Comparison of ENCODE assay signal across 10 mouse cellular contexts in the genomic region with DNA sequence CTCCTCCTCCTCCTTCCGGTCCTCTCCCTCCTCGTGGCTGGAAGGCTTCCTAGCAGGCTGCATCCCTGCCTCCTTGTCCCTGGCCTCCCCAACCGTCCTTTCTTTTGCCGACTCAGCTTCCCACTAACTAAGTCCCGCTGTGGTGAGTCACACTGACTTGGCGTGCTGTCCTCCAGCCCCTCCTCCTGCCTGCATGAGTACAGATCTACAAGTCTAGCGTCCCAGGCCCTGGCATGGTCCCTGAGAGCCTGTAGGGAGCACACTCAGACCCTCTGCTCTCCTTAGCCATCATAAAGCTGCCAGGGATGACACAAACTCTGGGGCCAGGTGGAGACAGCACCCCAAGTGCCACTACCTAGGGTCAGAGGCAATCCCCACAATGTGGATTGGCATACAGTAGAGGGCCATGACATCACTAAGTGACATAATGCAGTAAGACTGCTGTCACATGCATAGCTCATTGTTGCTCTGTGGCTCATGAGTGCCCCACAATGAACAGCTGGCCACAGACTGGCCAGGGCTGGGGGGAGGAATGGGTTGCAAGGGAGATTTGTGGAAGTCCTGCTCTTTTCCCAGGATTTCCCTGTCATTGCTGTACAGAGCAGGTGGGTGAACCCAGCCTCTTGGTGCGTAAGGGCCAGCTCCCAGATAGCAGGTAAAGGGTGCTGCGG. TPM values are rescaled to one million over a fixed set of nuclear protein-coding genes. Genes with fewer than 3 reads are reported as not detected.
A peak's percentile ranks its signal among the peaks of the same experiment; 100 is the strongest.
DNase-seq lines count a peak whose midpoint lies in the region; ATAC-seq lines count a peak whose summit lies in the region.
"Had no signal": no experiment of that assay in that cellular context is flagged by ENCODE, and none has a peak within 500 bp of the region (broad histone marks: within the 10 kb centered on the region; RNA-seq: fewer than 3 reads in every experiment).

No protein-coding gene starts in this region.

- no peak for DNase-seq in frontal cortex, postnatal 25 days (ENCODE audit: low spot score in 2 of 2)
- peak; percentile 34 to 50 for DNase-seq in urinary bladder, adult 18-20 months (ENCODE audit: low spot score in 2 of 2)
- DNase-seq in urinary bladder, adult 2 months (ENCODE audit: low spot score): no peak
- DNase-seq in heart, postnatal 25 days (ENCODE audit: low spot score): peak; percentile 41
- peak; percentile 31 for DNase-seq in ovary, postnatal 36 days (ENCODE audit: low spot score)
- DNase-seq in thymus, postnatal 0 days (ENCODE audit: low spot score): no peak
- DNase-seq in liver: no peak

- intact Hi-C loops in heart, postnatal 25 days (cut with DNase I): no loop called here

- ATAC-seq in frontal cortex, adult (ENCODE audit: low TSS enrichment): peak; percentile 95

RNA-seq across cellular contexts. Expression of gene Orm1, which starts 28.1 kb away (rescaled TPM):
- 7.2 and 12.5 TPM in 2 replicates for polyA plus RNA-seq in urinary bladder, adult 2 months (2012; rRNA removed)
- 1 to 10 TPM in 1 of 2 experiments, under 1 TPM in 1; 0.44 to 1.1 TPM for total RNA-seq in heart, postnatal 25 days (2021)
- polyA plus RNA-seq in thymus, postnatal 0 days (2015; fragmentation: Nextera tagmentation; extraction: Ambion mirVana): 1.9 and 2.7 TPM in 2 replicates
- polyA plus RNA-seq: limb, embryonic 13.5 days; small intestine, adult 2 months had no signal

RNA-seq across cellular contexts. Expression of gene Orm3, which starts 39.8 kb away (rescaled TPM):
- 0.32 and 0.39 TPM in 2 replicates for polyA plus RNA-seq in urinary bladder, adult 2 months (2012; rRNA removed)
- 1 to 10 TPM; 1.3 to 1.5 TPM for total RNA-seq in heart, postnatal 25 days (2021)
- not detected in 2 replicates for polyA plus RNA-seq in thymus, postnatal 0 days (2015; fragmentation: Nextera tagmentation; extraction: Ambion mirVana)
- polyA plus RNA-seq: limb, embryonic 13.5 days; small intestine, adult 2 months had no signal

RNA-seq across cellular contexts. Expression of gene Orm2, which starts 46.0 kb away (rescaled TPM):
- 0.16 and 0.36 TPM in 2 replicates for polyA plus RNA-seq in urinary bladder, adult 2 months (2012; rRNA removed)
- total RNA-seq in heart, postnatal 25 days (2021): under 1 TPM; 0.50 to 0.60 TPM
- 0.17 and 0.33 TPM in 2 replicates for polyA plus RNA-seq in thymus, postnatal 0 days (2015; fragmentation: Nextera tagmentation; extraction: Ambion mirVana)
- polyA plus RNA-seq: limb, embryonic 13.5 days; small intestine, adult 2 months had no signal

Comparison
In these comparisons a context has a peak if more than half of its experiments do, and no peak if none do; other contexts are left out.
1. DNase-seq: peak in urinary bladder, adult 18-20 months (2 of 2), heart, postnatal 25 days (single experiment) and ovary, postnatal 36 days (single experiment); none in frontal cortex, postnatal 25 days (0 of 2), urinary bladder, adult 2 months (single experiment), thymus, postnatal 0 days (single experiment) and liver (single experiment).